Mouse (Mus musculus): ENCODE measurements around the gene 6430548M08Rik. TPM values are rescaled to one million over a fixed set of nuclear protein-coding genes. Genes with fewer than 3 reads are reported as not detected.
A peak's percentile ranks its signal among the peaks of the same experiment; 100 is the strongest.

The 6430548M08Rik gene
- polyA plus RNA-seq, 1 experiment from 2014 or later: 13.2 TPM

- no peaks in the 10 kb centered on the region for H3K27me3 ChIP-seq (ENCODE audit: control insufficient read depth, insufficient read depth, low read length)
- H3K9me3 ChIP-seq (ENCODE audit: control insufficient read depth, low read length): no peaks in the 10 kb centered on the region
- 53% methylated on average over 7 of the region's 7 CpGs for WGBS
- ATAC-seq (ENCODE audit: low FRiP score, low TSS enrichment): no peak
- H3K4me3 ChIP-seq (ENCODE audit: low read depth, low read length): no peak overlapping the region
- no peaks in the 10 kb centered on the region for H3K36me3 ChIP-seq (ENCODE audit: control insufficient read depth, insufficient read depth, low read length)
- H3K27ac ChIP-seq (replicated peaks): peak overlapping the region; percentile 30; the same call in 1 of the 2 replicates
- H3K9ac ChIP-seq (ENCODE audit: low read length): no peak overlapping the region
- H3K4me1 ChIP-seq (replicated peaks; ENCODE audit: control insufficient read depth, insufficient read depth): peaks cover 4% of the 10 kb centered on the region
- H3K4me2 ChIP-seq (replicated peaks; ENCODE audit: low read depth): no peak overlapping the region
- no peak for DNase-seq (ENCODE audit: low spot score)
- TF ChIP-seq CTCF (IDR thresholded peaks at IDR 0.05; ENCODE audit: low read depth) (no peak), EP300 (optimal IDR thresholded peaks at IDR 0.05) (no peak)
Observed at GRCm38 (mm10) chr8:120124836-120125389, 11.0 kb downstream of the 6430548M08Rik start.

DNA sequence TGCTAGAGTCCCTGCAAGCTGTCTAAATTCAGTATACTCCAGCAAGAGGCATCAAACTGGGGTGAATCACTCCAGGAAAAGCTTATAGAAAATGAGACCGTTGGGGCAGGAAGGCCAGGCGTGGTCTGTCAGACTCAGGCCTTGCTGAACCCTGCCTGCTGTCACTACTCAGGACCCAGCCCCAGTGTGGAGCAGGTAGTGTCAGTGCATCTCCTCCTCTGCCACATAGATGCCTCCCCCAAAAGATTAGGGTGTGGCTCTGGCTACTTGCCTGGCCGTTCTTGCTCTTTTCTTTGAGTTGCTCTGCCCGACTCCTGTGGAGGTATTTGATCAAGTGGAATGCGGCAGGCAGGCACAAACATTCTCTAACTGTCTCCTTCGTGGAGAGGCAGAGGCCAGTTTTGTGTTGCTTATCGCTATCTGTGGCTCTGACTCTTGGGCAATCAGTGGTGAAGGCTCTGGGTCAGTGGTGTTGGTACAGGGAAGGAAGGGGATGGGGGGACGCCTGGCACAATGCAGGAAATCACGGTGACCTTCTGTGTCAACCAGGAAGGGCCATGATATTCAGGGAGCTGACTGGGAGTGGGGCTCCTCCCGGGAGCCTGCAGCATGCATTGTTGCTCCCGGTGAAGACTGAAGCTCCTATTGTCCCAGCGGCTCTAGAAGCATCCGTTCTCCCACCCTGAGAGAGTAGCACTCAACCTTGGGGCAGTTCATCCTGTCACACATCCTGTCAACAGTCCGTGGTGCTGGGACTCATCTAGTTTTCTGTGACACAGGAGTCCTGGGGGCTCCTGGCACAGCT lies 12.6 kb downstream of the 6430548M08Rik start:
- DNase-seq (ENCODE audit: low spot score) (no peak), ATAC-seq (ENCODE audit: low FRiP score, low TSS enrichment) (peak; percentile 36; the same call in 1 of the 2 replicates)
- Histone ChIP-seq H3K27me3 (ENCODE audit: control insufficient read depth, insufficient read depth, low read length) (no peaks in the 10 kb centered on the region), H3K4me1 (replicated peaks; ENCODE audit: control insufficient read depth, insufficient read depth) (peaks cover 4% of the 10 kb centered on the region), H3K4me2 (replicated peaks; ENCODE audit: low read depth) (no peak overlapping the region), H3K36me3 (ENCODE audit: control insufficient read depth, insufficient read depth, low read length) (no peaks in the 10 kb centered on the region), H3K27ac (replicated peaks) (peak overlapping the region; percentile 53), H3K9me3 (ENCODE audit: control insufficient read depth, low read length) (no peaks in the 10 kb centered on the region), H3K4me3 (ENCODE audit: low read depth, low read length) (no peak overlapping the region), H3K9ac (ENCODE audit: low read length) (no peak overlapping the region)
- no peak for TF ChIP-seq EP300 (optimal IDR thresholded peaks at IDR 0.05)
- TF ChIP-seq CTCF (IDR thresholded peaks at IDR 0.05; ENCODE audit: low read depth): no peak
- WGBS: 34% methylated on average over 14 of the region's 14 CpGs

DNA sequence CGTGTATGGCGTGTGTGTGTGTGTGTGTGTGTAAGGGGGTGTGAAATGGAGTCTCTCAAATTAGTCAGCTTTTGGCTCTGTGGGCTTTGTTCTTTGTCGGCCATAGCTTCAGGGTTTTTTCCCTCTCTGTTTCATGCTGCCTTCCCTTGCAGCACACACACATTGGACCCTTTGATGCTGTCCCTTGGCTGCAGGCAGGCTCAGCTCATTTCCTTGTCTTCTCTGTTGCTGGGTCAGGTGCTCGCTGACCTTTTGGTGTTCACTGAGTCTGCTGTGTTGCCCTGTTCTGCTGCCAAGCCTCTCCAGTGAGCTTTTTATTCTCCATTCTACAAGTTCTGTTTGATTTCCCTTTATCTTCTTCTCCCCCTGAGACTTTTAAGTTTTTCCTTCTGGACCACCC lies 15.6 kb downstream of the 6430548M08Rik start:
- WGBS: 74% methylated on average over 4 of the region's 4 CpGs
- ATAC-seq (ENCODE audit: low FRiP score, low TSS enrichment): no peak

GRCm38 (mm10) chr8:120131158-120131557 lies 17.2 kb downstream of the 6430548M08Rik start:
- no peak for TF ChIP-seq CTCF (IDR thresholded peaks at IDR 0.05; ENCODE audit: low read depth)
- Histone ChIP-seq H3K9ac (ENCODE audit: low read length) (no peak overlapping the region), H3K4me2 (replicated peaks; ENCODE audit: low read depth) (no peak overlapping the region), H3K9me3 (ENCODE audit: control insufficient read depth, low read length) (no peaks in the 10 kb centered on the region), H3K4me1 (replicated peaks; ENCODE audit: control insufficient read depth, insufficient read depth) (peaks cover 2% of the 10 kb centered on the region; the same call in 1 of the 2 replicates), H3K27me3 (ENCODE audit: control insufficient read depth, insufficient read depth, low read length) (no peaks in the 10 kb centered on the region), H3K4me3 (ENCODE audit: low read depth, low read length) (no peak overlapping the region), H3K27ac (replicated peaks) (no peak overlapping the region), H3K36me3 (ENCODE audit: control insufficient read depth, insufficient read depth, low read length) (no peaks in the 10 kb centered on the region)
- DNase-seq (ENCODE audit: low spot score): no peak
- ATAC-seq (ENCODE audit: low FRiP score, low TSS enrichment): no peak
- WGBS: 82% methylated on average over 8 of the region's 8 CpGs

More for the DNA sequence above, 15.6 kb downstream of the 6430548M08Rik start:
- Histone ChIP-seq H3K36me3 (ENCODE audit: control insufficient read depth, insufficient read depth, low read length) (no peaks in the 10 kb centered on the region), H3K9me3 (ENCODE audit: control insufficient read depth, low read length) (no peaks in the 10 kb centered on the region), H3K27me3 (ENCODE audit: control insufficient read depth, insufficient read depth, low read length) (no peaks in the 10 kb centered on the region), H3K4me1 (replicated peaks; ENCODE audit: control insufficient read depth, insufficient read depth) (peaks cover 2% of the 10 kb centered on the region; the same call in 1 of the 2 replicates), H3K27ac (replicated peaks) (no peak overlapping the region), H3K4me3 (ENCODE audit: low read depth, low read length) (no peak overlapping the region), H3K4me2 (replicated peaks; ENCODE audit: low read depth) (no peak overlapping the region), H3K9ac (ENCODE audit: low read length) (no peak overlapping the region)
- no peak for DNase-seq (ENCODE audit: low spot score)
- TF ChIP-seq EP300 (optimal IDR thresholded peaks at IDR 0.05) (no peak), CTCF (IDR thresholded peaks at IDR 0.05; ENCODE audit: low read depth) (no peak)

DNA sequence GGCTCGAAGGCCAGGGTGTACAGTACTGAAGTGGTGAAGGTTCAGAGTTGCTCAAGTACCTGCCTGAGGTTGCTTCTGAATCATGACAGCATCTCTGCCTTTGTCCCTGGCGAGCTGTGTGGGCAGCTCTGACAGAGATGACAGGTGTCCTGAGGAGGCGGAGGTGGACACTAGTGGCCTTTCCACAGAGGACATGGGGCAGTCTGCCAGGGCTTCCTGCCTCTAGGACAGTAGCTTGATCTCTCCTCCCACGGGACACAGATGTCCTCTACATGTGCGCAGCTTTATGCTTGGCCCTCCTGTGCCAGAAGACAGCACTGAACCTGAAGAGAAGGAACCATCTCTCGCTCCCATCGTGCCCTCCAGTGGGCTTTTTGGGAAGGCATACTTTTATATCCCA lies 19.2 kb downstream of the 6430548M08Rik start:
- Histone ChIP-seq H3K27ac (replicated peaks) (no peak overlapping the region), H3K4me2 (replicated peaks; ENCODE audit: low read depth) (no peak overlapping the region), H3K36me3 (ENCODE audit: control insufficient read depth, insufficient read depth, low read length) (no peaks in the 10 kb centered on the region), H3K4me3 (ENCODE audit: low read depth, low read length) (no peak overlapping the region), H3K9ac (ENCODE audit: low read length) (no peak overlapping the region), H3K9me3 (ENCODE audit: control insufficient read depth, low read length) (no peaks in the 10 kb centered on the region), H3K4me1 (replicated peaks; ENCODE audit: control insufficient read depth, insufficient read depth) (no peaks in the 10 kb centered on the region), H3K27me3 (ENCODE audit: control insufficient read depth, insufficient read depth, low read length) (no peaks in the 10 kb centered on the region)
- TF ChIP-seq CTCF (IDR thresholded peaks at IDR 0.05; ENCODE audit: low read depth): no peak
- no peak for TF ChIP-seq EP300 (optimal IDR thresholded peaks at IDR 0.05)
- no peak for ATAC-seq (ENCODE audit: low FRiP score, low TSS enrichment)
- no peak for DNase-seq (ENCODE audit: low spot score)
- 77% methylated on average over 7 of the region's 7 CpGs for WGBS

GRCm38 (mm10) chr8:120135687-120136086 lies 21.7 kb downstream of the 6430548M08Rik start:
- Histone ChIP-seq H3K4me2 (replicated peaks; ENCODE audit: low read depth) (no peak overlapping the region), H3K27ac (replicated peaks) (no peak overlapping the region)
- WGBS: 86% methylated on average over 7 of the region's 7 CpGs

More at GRCm38 (mm10) chr8:120135687-120136086, 21.7 kb downstream of the 6430548M08Rik start:
- H3K4me1 ChIP-seq (replicated peaks; ENCODE audit: control insufficient read depth, insufficient read depth): no peaks in the 10 kb centered on the region
- H3K9ac ChIP-seq (ENCODE audit: low read length): no peak overlapping the region
- TF ChIP-seq CTCF (IDR thresholded peaks at IDR 0.05; ENCODE audit: low read depth) (no peak), EP300 (optimal IDR thresholded peaks at IDR 0.05) (no peak)
- no peaks in the 10 kb centered on the region for H3K27me3 ChIP-seq (ENCODE audit: control insufficient read depth, insufficient read depth, low read length)
- DNase-seq (ENCODE audit: low spot score): no peak
- no peak for ATAC-seq (ENCODE audit: low FRiP score, low TSS enrichment)
- no peaks in the 10 kb centered on the region for H3K9me3 ChIP-seq (ENCODE audit: control insufficient read depth, low read length)
- no peaks in the 10 kb centered on the region for H3K36me3 ChIP-seq (ENCODE audit: control insufficient read depth, insufficient read depth, low read length)
- no peak overlapping the region for H3K4me3 ChIP-seq (ENCODE audit: low read depth, low read length)
